Mouse (Mus musculus) urinary bladder, postnatal 25 days (tissue): ENCODE results near the gene Ggct.

Experiments used
- DNase-seq: peaks from one replicate; pipeline ENCODE4 v3.0.0; 2022; ENCODE audit warnings: low spot score

The Ggct gene

DNA sequence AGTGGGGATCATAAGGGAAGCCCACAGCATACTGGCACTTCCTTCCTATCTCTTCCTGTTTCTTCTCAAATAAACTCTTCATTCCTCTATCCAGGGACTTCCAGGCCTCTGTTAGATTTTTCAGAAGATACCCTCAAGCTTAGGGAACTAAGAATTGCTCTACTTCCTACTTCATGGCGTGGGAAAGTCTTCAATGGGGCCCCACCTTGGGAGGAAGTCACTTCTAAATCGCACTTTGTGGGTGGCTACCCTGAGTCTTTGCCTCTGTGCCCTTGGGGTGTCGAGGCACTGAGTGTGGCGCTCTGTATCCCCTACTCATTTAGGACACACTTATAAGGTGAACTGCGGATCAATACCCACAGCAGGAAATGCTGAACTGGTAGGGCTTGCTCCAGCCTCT, 44.1 kb downstream of the Ggct start:
- DNase-seq: no peak

DNA sequence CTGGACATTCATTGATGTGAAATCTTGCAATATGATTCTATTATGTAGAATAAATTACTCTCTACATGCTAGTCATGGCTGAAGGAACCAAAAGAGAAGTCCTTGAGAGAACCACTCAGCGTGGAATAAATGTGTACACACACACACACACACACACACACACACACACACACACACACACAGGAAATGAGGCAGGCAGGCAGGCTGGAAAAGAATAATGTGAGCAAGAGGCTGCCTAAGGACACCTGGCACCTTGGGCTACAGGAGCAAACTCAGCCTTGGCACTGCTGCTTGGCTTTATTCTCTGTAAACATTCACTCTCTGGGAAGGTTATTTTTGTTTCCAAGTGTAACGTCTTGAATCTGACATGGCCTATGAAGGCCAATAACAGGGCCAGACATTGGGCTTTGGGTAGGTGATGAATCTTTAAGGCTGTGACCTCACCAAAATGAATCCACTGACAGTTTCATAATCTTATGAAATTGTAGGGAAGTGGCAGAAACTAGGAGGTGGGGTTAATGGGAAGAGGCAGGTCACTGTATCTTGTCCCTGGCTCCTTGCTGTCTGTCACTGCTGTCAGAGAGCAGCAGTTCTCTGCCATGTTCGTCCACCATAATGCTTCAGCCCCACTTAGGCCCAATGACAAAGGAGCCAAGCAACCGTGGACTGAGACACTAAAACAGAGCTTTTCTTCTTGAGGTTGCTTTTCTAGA, 46.4 kb downstream of the Ggct start:
- no peak for DNase-seq

DNA sequence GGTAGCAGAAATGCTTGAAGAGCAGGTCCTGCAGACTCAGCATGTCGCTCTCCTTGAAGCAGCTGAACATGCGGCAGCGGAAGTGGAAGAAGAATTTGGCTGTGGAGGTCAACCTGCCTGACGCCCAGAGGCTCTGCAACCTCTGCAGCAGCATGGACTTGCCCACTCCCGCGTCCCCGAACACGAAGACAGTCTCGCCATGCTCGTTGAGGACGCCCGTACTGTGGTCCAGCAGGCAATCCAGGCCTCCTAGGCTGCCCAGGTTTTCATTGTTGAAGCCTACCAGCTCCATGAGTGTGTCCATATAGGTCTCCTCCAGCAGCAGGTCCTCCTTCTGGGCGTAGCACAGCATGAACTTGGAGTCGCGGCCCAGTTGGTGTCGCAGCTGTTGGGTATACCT, 48.2 kb downstream of the Ggct start:
- DNase-seq: no peak

- no peak for DNase-seq
Observed at GRCm38 (mm10) chr6:54943753-54944152, 49.0 kb downstream of the Ggct start.

DNA sequence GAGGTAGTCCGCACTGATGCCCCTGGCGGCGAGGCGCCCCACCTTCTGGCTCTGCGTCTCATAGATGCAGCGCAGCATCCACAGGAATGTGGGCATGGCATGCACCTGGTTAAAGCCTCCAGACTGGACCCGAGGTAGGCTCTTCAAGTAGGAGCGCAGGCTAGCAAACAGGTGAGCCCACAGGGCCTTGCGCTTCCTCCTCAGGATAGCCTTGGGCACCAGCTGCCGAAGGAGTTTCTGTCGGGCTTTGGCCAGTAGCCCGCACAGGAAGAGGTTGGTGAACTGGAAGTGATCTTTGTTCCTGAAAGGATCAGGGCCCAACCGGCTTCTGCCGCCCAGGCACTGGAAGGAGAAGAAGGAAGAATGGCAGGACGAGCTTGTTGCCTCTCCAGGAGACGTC, 49.5 kb downstream of the Ggct start:
- no peak for DNase-seq

GRCm38 (mm10) chr6:54941149-54941548, 51.6 kb downstream of the Ggct start:
- DNase-seq: no peak

- no peak for DNase-seq
Observed at GRCm38 (mm10) chr6:54940126-54940525, 52.6 kb downstream of the Ggct start.

DNA sequence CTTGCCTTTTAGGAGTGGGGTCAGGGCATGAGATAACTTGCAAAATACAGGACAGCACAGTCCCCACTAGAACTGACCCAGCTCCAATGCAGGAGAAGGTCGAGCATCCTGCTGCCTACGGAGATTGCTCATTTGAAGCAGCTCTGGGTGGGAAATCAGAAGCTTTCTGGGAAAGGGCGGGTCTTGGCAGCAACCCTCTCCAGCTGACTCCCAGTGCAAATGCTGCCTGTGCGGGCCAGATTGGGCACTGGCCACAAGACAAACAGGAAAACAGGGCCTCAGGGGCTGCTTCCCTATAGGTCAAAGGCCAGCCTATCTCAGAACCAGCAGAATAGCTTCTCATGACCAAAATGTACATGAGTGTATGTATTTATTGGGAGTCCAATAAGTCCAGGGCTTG, 53.1 kb downstream of the Ggct start:
- no peak for DNase-seq

- DNase-seq: no peak
Observed at GRCm38 (mm10) chr6:54936496-54936895, 56.3 kb downstream of the Ggct start.

- no peak for DNase-seq
Observed at GRCm38 (mm10) chr6:54934930-54935329, 57.8 kb downstream of the Ggct start.

DNA sequence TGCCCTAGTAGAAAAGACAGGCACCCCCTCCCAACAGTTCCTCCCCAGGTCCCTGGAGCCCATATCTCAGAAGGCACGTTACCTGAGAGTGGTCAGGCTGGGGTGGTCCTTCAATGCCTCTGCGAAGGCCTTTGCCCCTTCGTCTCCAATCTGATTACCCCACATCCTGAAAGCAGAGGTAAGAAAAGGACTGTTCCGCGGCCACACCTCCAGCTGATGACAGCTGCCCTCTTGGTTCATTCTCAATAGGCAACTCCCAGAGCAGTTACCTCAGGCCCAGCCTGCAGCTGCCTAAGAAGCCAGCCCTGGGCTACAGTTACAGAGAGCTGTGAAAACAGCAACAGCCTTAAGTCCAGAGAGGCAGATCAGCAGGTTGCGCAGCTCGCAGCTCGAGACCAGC, 58.4 kb downstream of the Ggct start:
- no peak for DNase-seq

GRCm38 (mm10) chr6:54933866-54934265, 58.9 kb downstream of the Ggct start:
- no peak for DNase-seq

GRCm38 (mm10) chr6:54933216-54933615, 59.5 kb downstream of the Ggct start:
- no peak for DNase-seq
